8 mouse cellular contexts compared by ENCODE assay signal in the genomic region with DNA sequence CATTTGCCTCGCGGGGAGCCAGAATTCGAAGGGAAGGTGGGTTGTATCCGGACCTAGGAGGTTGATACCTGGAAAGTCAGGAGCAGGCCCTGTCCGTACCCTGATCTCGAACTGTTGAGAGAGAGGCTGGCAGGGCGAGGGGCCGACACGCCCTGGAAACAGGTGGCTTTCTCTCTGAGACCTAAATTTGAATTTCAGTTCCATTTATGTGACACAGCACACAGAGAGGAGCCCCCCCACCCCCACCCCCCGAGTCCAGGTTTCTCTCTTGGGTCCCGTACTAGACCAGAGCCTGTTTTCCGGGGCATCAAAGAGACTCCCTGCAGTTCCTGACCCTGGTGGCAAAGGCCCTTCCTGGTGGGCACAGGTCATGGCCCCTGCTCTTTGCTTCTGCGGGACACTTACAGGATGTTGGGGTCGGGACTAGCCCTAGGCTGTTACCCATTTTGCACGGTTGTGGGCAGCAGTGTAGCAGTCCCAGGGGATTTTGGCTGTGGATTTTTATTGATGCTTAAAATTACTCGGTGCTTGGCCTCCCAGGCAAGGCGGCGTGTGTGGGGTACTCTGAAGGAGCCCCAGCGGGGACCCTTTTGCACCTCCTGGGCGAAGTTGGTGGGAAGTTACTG. TPM values are rescaled to one million over a fixed set of nuclear protein-coding genes. Genes with fewer than 3 reads are reported as not detected.
A peak's percentile ranks its signal among the peaks of the same experiment; 100 is the strongest.
DNase-seq lines count a peak whose midpoint lies in the region; ATAC-seq and TF ChIP-seq lines count a peak whose summit lies in the region.

No protein-coding gene starts in this region.

- peak overlapping the region; percentile 74; the same call in 1 of the 2 replicates for H3K9ac ChIP-seq in hindbrain, embryonic 16.5 days (ENCODE audit: low read depth, low read length)
- peak overlapping the region; percentile 64; the same call in 1 of the 2 replicates for H3K9ac ChIP-seq in midbrain, embryonic 16.5 days (ENCODE audit: low read depth, low read length)

- no peak for TF ChIP-seq CTCF in kidney, adult 2 months (conservative IDR thresholded peaks at IDR 0.05; ENCODE audit: insufficient read depth, insufficient read length, low read depth, low read length)
- TF ChIP-seq CTCF in bone marrow macrophage, adult 2 months (IDR thresholded peaks at IDR 0.05; ENCODE audit: low read depth, low read length), result no peak

- no peaks in the 10 kb centered on the region for H3K36me3 ChIP-seq in kidney, adult 2 months (ENCODE audit: control insufficient read depth, insufficient read depth, low read length)
- H3K36me3 ChIP-seq in hindbrain, embryonic 16.5 days (ENCODE audit: control insufficient read depth, insufficient read depth, low read length), result no peaks in the 10 kb centered on the region
- H3K36me3 ChIP-seq in midbrain, embryonic 16.5 days (ENCODE audit: control insufficient read depth, insufficient read depth, low read length), result no peaks in the 10 kb centered on the region

- peak overlapping the region; percentile 100 for H3K4me2 ChIP-seq in hindbrain, embryonic 16.5 days (ENCODE audit: low read length)
- peak overlapping the region; percentile 100 for H3K4me2 ChIP-seq in midbrain, embryonic 16.5 days (ENCODE audit: low read length)

- TF ChIP-seq POLR2A in kidney, adult 2 months (IDR thresholded peaks at IDR 0.05; ENCODE audit: low read depth, low read length), result no peak
- no peak for TF ChIP-seq POLR2A in bone marrow macrophage, adult 2 months (IDR thresholded peaks at IDR 0.05; ENCODE audit: borderline replicate concordance, low read depth, low read length)

- peak overlapping the region; percentile 47 for H3K4me3 ChIP-seq in kidney, adult 2 months (ENCODE audit: insufficient read depth, low read depth, low read length)
- H3K4me3 ChIP-seq in bone marrow macrophage, adult 2 months (ENCODE audit: insufficient read depth, low read length), result peak overlapping the region; percentile 86
- H3K4me3 ChIP-seq in hindbrain, embryonic 16.5 days (ENCODE audit: low read length), result peak overlapping the region; percentile 66
- peak overlapping the region; percentile 53 for H3K4me3 ChIP-seq in midbrain, embryonic 16.5 days (ENCODE audit: low read depth, low read length)

- no peaks in the 10 kb centered on the region for H3K4me1 ChIP-seq in kidney, adult 2 months (ENCODE audit: control insufficient read depth, insufficient read depth, low read length)
- H3K4me1 ChIP-seq in bone marrow macrophage, adult 2 months (ENCODE audit: control insufficient read depth, insufficient read depth, low read length), result peaks cover 38% of the 10 kb centered on the region
- H3K4me1 ChIP-seq in hindbrain, embryonic 16.5 days (ENCODE audit: control insufficient read depth, insufficient read depth, low read depth, low read length), result peaks cover 9% of the 10 kb centered on the region
- H3K4me1 ChIP-seq in midbrain, embryonic 16.5 days (ENCODE audit: control insufficient read depth, insufficient read depth, low read length), result peaks cover 8% of the 10 kb centered on the region; the same call in 1 of the 2 replicates

- no peak overlapping the region for H3K27ac ChIP-seq in kidney, adult 2 months (ENCODE audit: insufficient read depth, low read depth, low read length)
- no peak overlapping the region for H3K27ac ChIP-seq in bone marrow macrophage, adult 2 months (ENCODE audit: insufficient read depth, low read depth, low read length)
- H3K27ac ChIP-seq in hindbrain, embryonic 16.5 days (ENCODE audit: low read depth, low read length), result no peak overlapping the region
- no peak overlapping the region for H3K27ac ChIP-seq in midbrain, embryonic 16.5 days (ENCODE audit: low read length)

- H3K27me3 ChIP-seq in kidney, adult 2 months (replicated peaks; ENCODE audit: control insufficient read depth, insufficient read depth, low read length), result peaks cover 2% of the 10 kb centered on the region; the same call in 1 of the 2 replicates
- H3K27me3 ChIP-seq in hindbrain, embryonic 16.5 days (replicated peaks; ENCODE audit: control insufficient read depth, insufficient read depth, low read length), result peaks cover 12% of the 10 kb centered on the region
- peaks cover 15% of the 10 kb centered on the region for H3K27me3 ChIP-seq in midbrain, embryonic 16.5 days (ENCODE audit: control insufficient read depth, insufficient read depth, low read depth, low read length)

- no peak; the same call in 1 of the 2 replicates for ATAC-seq in hindbrain, embryonic 16.5 days
- ATAC-seq in midbrain, embryonic 16.5 days, result no peak
- ATAC-seq in cerebellum, adult (ENCODE audit: insufficient number of reproducible peaks, low FRiP score, low TSS enrichment), result no peak

- no peaks in the 10 kb centered on the region for H3K9me3 ChIP-seq in hindbrain, embryonic 16.5 days (ENCODE audit: control insufficient read depth, low read length)
- no peaks in the 10 kb centered on the region for H3K9me3 ChIP-seq in midbrain, embryonic 16.5 days (replicated peaks; ENCODE audit: control insufficient read depth, low read length, poor library complexity, severe bottlenecking)

- 29% methylated on average over 20 of the region's 20 CpGs for WGBS in kidney, adult 2 months
- 10% methylated on average over 20 of the region's 20 CpGs for whole genome bisulfite sequencing in hindbrain, embryonic 16.5 days
- WGBS in midbrain, embryonic 16.5 days, result 13% methylated on average over 20 of the region's 20 CpGs

- DNase-seq in kidney, adult 2 months, result no peak
- DNase-seq in kidney, adult 8-10 months, result no peak
- no peak for DNase-seq in urinary bladder, postnatal 10 days (ENCODE audit: low spot score)
- no peak for DNase-seq in c-Kit-positive CD71-positive TER-119-positive erythroid progenitor cells, embryonic 14.5 days (ENCODE audit: low spot score)

RNA-seq across cellular contexts. Expression of a gene that starts 0.9 kb away (rescaled TPM):
- polyA plus RNA-seq in kidney, adult 2 months (2012; rRNA removed), result 10.7 and 12.5 TPM in 2 replicates
- 68.7 and 77.9 TPM in 2 replicates for polyA plus RNA-seq in bone marrow macrophage, adult 2 months (2012; ENCODE audit: insufficient read depth, insufficient read length, missing spikeins)
- 1.3 and 1.5 TPM in 2 replicates for polyA plus RNA-seq in hindbrain, embryonic 16.5 days (2015; fragmentation: Nextera tagmentation; extraction: Ambion mirVana)
- polyA plus RNA-seq in midbrain, embryonic 16.5 days (2015; fragmentation: Nextera tagmentation; extraction: Ambion mirVana), result 0.89 and 1.2 TPM in 2 replicates
